Mouse (Mus musculus): Measurements from ENCODE around the gene Vmn1r116. TPM values are rescaled to one million over a fixed set of nuclear protein-coding genes. Genes with fewer than 3 reads are reported as not detected.
"Not testable (repeated sequence)": the region's sequence is repeated elsewhere in the genome, so short reads cannot be mapped to it uniquely, and the experiment has no call there.

Vmn1r116 gene
- total RNA-seq (2021), result not detected

- intact Hi-C loops (cut with DNase I); DNase-seq (ENCODE audit: low spot score): not testable (repeated sequence)
Observed at GRCm38 (mm10) chr7:20871956-20872355, at the start of gene Vmn1r116. Vmn1r116 (plus strand) TSS chr7:20872256.

- DNase-seq (ENCODE audit: low spot score); intact Hi-C loops (cut with DNase I): not testable (repeated sequence)
Observed at GRCm38 (mm10) chr7:20844885-20845284, 27.2 kb upstream of the Vmn1r116 start, which contains the start of gene Vmn1r115. Vmn1r115 (minus strand) TSS chr7:20844985.

GRCm38 (mm10) chr7:20884021-20884420, 12.0 kb downstream of the Vmn1r116 start, which contains the start of gene Vmn1r117:
Vmn1r117 (minus strand) TSS chr7:20884121.
- intact Hi-C loops (cut with DNase I); DNase-seq (ENCODE audit: low spot score): not testable (repeated sequence)

GRCm38 (mm10) chr7:20912247-20912646, 40.2 kb downstream of the Vmn1r116 start, which contains the start of gene Vmn1r118:
Vmn1r118 (minus strand) TSS chr7:20912347.
- DNase-seq (ENCODE audit: low spot score); intact Hi-C loops (cut with DNase I): not testable (repeated sequence)

Other genes starting within 250 kb of the Vmn1r116 start
- gene Vmn1r107, start 203.3 kb upstream of the Vmn1r116 start, total RNA-seq (2021), result not detected
- gene Vmn1r111, start 169.0 kb upstream of the Vmn1r116 start, total RNA-seq (2021), result not detected
- not detected for gene Gm10668, start 141.6 kb upstream of the Vmn1r116 start, total RNA-seq (2021)
- gene Vmn1r112, start 101.1 kb upstream of the Vmn1r116 start, total RNA-seq (2021), result not detected
- gene Vmn1r113, start 85.0 kb upstream of the Vmn1r116 start, total RNA-seq (2021), result not detected
- gene Vmn1r114, start 60.1 kb upstream of the Vmn1r116 start, total RNA-seq (2021), result not detected
- gene Vmn1r115, start 27.3 kb upstream of the Vmn1r116 start, total RNA-seq (2021), result not detected
- gene Vmn1r117, start 11.9 kb downstream of the Vmn1r116 start, total RNA-seq (2021), result not detected
- gene Vmn1r118, start 40.1 kb downstream of the Vmn1r116 start, total RNA-seq (2021), result not detected
- not detected for gene Vmn1r119, start 140.2 kb downstream of the Vmn1r116 start, total RNA-seq (2021)
- gene Vmn1r120, start 181.5 kb downstream of the Vmn1r116 start, total RNA-seq (2021), result not detected
- not detected for gene Vmn1r121, start 226.3 kb downstream of the Vmn1r116 start, total RNA-seq (2021)

Data from heart, postnatal 25 days (tissue).